Mouse (Mus musculus) midbrain, embryonic 13.5 days (tissue): ENCODE data around the gene Xylt1. TPM values are rescaled to one million over a fixed set of nuclear protein-coding genes. Genes with fewer than 3 reads are reported as not detected.

Experiments
- ATAC-seq: fragments of 200-750 bp; cut with Nextera tagmentation; 2 replicates; pipeline ENCODE4 v1.8.0; 2017; ENCODE audit warnings: mild to moderate bottlenecking, moderate TSS enrichment, moderate library complexity
- H3K27ac ChIP-seq: fragments of 300-500 bp; sonication (generic); 2 replicates; pipeline ENCODE4 v1.5.1; 2015; ENCODE audit warnings: inconsistent platforms, mild to moderate bottlenecking, moderate library complexity
- H3K27me3 ChIP-seq: fragments of 300-500 bp; sonication (generic); 2 replicates; pipeline ENCODE4 v1.6.1; 2015; ENCODE audit warnings: mild to moderate bottlenecking, inconsistent platforms
- H3K36me3 ChIP-seq: fragments of 300-500 bp; sonication (generic); 2 replicates; pipeline ENCODE4 v1.6.1; 2015; ENCODE audit warnings: mild to moderate bottlenecking, inconsistent platforms
- H3K4me1 ChIP-seq: fragments of 300-500 bp; sonication (generic); replicated peaks from 2 replicates; pipeline ENCODE4 v1.6.1; 2015; ENCODE audit warnings: inconsistent platforms
- H3K4me2 ChIP-seq: fragments of 300-500 bp; sonication (generic); replicated peaks from 2 replicates; pipeline ENCODE4 v1.6.1; 2015; ENCODE audit warnings: moderate library complexity, mild to moderate bottlenecking, inconsistent platforms
- H3K4me3 ChIP-seq: fragments of 300-500 bp; sonication (generic); replicated peaks from 2 replicates; pipeline ENCODE4 v1.5.1; 2015; ENCODE audit warnings: mild to moderate bottlenecking, inconsistent platforms
- H3K9ac ChIP-seq: fragments of 300-500 bp; sonication (generic); replicated peaks from 2 replicates; pipeline ENCODE4 v1.6.1; 2015; ENCODE audit warnings: mild to moderate bottlenecking, inconsistent platforms
- H3K9me3 ChIP-seq: fragments of 300-500 bp; sonication (generic); 2 replicates; pipeline ENCODE4 v1.6.1; 2016; ENCODE audit warnings: mild to moderate bottlenecking, inconsistent platforms
- WGBS: fragments of 180-500 bp; shearing (Covaris S2); methylation state at CpG from one replicate; pipeline ENCODE4 v1.1.7; 2015; 5-methylcytosine and 5-hydroxymethylcytosine counted together
- polyA plus RNA-seq: library from polyadenylated mRNA; unstranded; fragments of >200 nt; fragmentation: Nextera tagmentation; extraction: Ambion mirVana; gene quantifications from 2 replicates; pipeline ENCODE4 v1.2.1, GENCODE M21; 2015

Xylt1 gene
- polyA plus RNA-seq, 1 experiment from 2014 or later: 1.7 TPM

GRCm38 (mm10) chr7:117658739-117659138, 278.0 kb downstream of the Xylt1 start:
- 91% methylated on average over 4 of the region's 4 CpGs for WGBS

GRCm38 (mm10) chr7:117667286-117667685, 286.5 kb downstream of the Xylt1 start:
- Histone ChIP-seq H3K36me3 (no peaks in the 10 kb centered on the region), H3K9me3 (no peaks in the 10 kb centered on the region), H3K27ac (no peak overlapping the region), H3K9ac (no peak overlapping the region), H3K27me3 (no peaks in the 10 kb centered on the region), H3K4me1 (no peaks in the 10 kb centered on the region), H3K4me2 (no peak overlapping the region), H3K4me3 (no peak overlapping the region)
- no peak for ATAC-seq
- 89% methylated on average over 10 of the region's 10 CpGs for WGBS

More at GRCm38 (mm10) chr7:117658739-117659138, 278.0 kb downstream of the Xylt1 start:
- Histone ChIP-seq H3K9ac (no peak overlapping the region), H3K27ac (no peak overlapping the region), H3K4me2 (no peak overlapping the region), H3K27me3 (no peaks in the 10 kb centered on the region), H3K4me1 (no peaks in the 10 kb centered on the region), H3K36me3 (0 out of 2 replicates have a peak, but pooled peaks cover 4% of the 10 kb centered on the region), H3K9me3 (no peaks in the 10 kb centered on the region), H3K4me3 (no peak overlapping the region)
- no peak for ATAC-seq

DNA sequence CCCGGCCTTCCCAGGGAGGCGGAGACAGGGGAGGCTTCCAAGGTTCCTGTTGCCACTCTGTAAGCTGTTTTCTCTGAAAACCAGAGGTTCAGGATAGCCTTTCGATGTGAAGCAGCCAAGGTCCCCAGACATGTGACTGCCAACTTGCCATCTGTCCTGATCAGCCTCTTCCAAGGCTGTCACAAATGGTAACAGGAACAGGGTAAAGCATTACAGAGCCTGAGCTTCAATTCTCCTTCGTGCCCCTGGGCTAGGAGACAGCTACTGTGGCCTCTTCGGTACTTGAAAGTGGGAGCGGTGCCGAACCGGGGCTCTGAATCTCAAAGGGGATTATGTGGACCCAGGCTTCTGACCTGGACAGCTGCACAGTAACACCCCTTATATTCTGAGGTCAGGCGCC, 287.4 kb downstream of the Xylt1 start:
- no peak overlapping the region for H3K4me3 ChIP-seq
- H3K9ac ChIP-seq: no peak overlapping the region
- no peaks in the 10 kb centered on the region for H3K9me3 ChIP-seq
- WGBS: 81% methylated on average over 9 of the region's 9 CpGs
- no peak overlapping the region for H3K4me2 ChIP-seq
- H3K27me3 ChIP-seq: no peaks in the 10 kb centered on the region
- no peaks in the 10 kb centered on the region for H3K36me3 ChIP-seq
- no peak overlapping the region for H3K27ac ChIP-seq
- no peaks in the 10 kb centered on the region for H3K4me1 ChIP-seq
- ATAC-seq: no peak

DNA sequence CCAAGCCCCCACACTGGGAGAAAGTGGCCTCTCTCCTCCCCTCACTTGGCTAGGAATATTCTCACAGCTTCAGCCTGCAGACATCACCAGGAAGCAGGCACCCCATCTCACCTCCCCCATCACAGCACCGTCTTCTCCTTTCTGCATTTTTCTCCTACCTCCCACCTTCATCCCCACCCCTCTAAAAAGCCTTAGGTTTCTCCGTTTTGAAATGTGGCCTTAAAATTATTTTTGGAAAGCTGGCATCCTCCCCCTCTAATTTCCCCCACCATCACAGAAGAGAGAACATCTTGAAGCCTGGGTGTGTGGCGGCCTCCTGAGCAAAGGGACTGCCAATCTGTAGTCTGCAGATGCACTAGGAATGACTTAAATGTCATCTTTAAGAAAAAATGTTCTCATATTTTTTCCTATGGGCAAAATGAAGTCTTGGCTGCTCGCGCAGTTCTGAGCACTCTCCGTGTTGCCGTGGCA, 291.4 kb downstream of the Xylt1 start:
- WGBS: 91% methylated on average over 7 of the region's 7 CpGs
- no peak overlapping the region for H3K27ac ChIP-seq

DNA sequence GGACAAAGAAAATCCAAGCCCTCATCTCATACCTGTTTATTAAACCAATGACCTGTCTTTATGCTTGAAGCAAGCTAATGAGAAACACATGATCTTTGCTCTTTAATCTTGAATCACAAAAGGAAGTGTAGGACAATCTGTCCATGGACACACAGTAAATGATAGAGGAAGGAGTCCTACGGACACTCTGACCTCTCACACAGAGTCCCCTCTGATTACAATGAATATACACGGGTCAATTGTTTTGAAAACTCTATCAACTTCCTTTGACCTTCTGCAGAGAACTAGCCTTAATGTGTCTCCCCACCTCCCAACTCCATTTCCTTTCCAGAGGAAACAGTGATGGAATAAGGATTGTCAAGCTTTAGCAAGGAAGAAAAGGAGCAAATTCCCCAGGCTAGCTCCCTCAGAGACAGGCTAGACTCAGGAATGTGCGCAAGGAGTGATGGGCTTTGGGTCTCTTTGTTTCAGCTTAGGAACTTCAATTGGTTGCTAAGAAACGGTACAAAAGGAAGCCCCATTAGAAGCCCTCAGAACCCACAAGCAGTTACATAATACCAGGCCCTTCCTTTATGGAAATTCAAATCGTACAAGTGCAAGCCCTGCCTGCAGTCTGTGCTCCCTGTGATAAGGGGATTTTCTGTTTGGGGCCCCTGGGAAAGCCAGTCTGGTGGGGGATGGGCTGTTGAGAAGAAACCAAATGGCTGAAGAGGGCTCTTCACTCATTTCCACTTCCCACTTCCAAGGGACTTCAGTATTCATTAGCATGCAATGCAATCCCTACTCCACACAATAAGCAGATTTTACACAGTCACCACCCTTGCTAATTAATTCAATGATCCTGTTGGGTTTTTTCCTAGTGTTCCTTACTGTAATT, 305.6 kb downstream of the Xylt1 start:
- 4% methylated on average over 5 of the region's 5 CpGs for WGBS
- peak overlapping the region; percentile 71 for H3K27ac ChIP-seq
- no peak overlapping the region for H3K4me3 ChIP-seq
- no peaks in the 10 kb centered on the region for H3K36me3 ChIP-seq
- peak; percentile 97 for ATAC-seq
- H3K4me2 ChIP-seq: no peak overlapping the region
- H3K9me3 ChIP-seq: no peaks in the 10 kb centered on the region
- H3K9ac ChIP-seq: no peak overlapping the region
- H3K27me3 ChIP-seq: no peaks in the 10 kb centered on the region
- H3K4me1 ChIP-seq: peaks cover 21% of the 10 kb centered on the region

More for the DNA sequence above, 291.4 kb downstream of the Xylt1 start:
- Histone ChIP-seq H3K9me3 (no peaks in the 10 kb centered on the region), H3K4me2 (no peak overlapping the region), H3K4me1 (no peaks in the 10 kb centered on the region), H3K36me3 (no peaks in the 10 kb centered on the region), H3K4me3 (no peak overlapping the region), H3K9ac (no peak overlapping the region), H3K27me3 (no peaks in the 10 kb centered on the region)
- no peak for ATAC-seq

- peak overlapping the region; percentile 71 for H3K27ac ChIP-seq
- H3K4me1 ChIP-seq: peaks cover 21% of the 10 kb centered on the region
- H3K4me2 ChIP-seq: no peak overlapping the region
- H3K4me3 ChIP-seq: no peak overlapping the region
- no peaks in the 10 kb centered on the region for H3K9me3 ChIP-seq
- ATAC-seq: peak; percentile 50; the same call in 1 of the 2 replicates
- H3K9ac ChIP-seq: no peak overlapping the region
- H3K36me3 ChIP-seq: no peaks in the 10 kb centered on the region
- 30% methylated on average over 3 of the region's 3 CpGs for WGBS
- H3K27me3 ChIP-seq: 0 out of 2 replicates have a peak, but pooled peaks cover 2% of the 10 kb centered on the region
Measured at GRCm38 (mm10) chr7:117686997-117687302, 306.2 kb downstream of the Xylt1 start.

GRCm38 (mm10) chr7:117695612-117696011, 314.8 kb downstream of the Xylt1 start:
- 0 out of 2 replicates have a peak, but pooled peaks cover 4% of the 10 kb centered on the region for H3K27me3 ChIP-seq
- H3K9ac ChIP-seq: no peak overlapping the region
- no peaks in the 10 kb centered on the region for H3K9me3 ChIP-seq
- 84% methylated on average over 4 of the region's 4 CpGs for WGBS
- no peak overlapping the region for H3K4me3 ChIP-seq
- H3K4me2 ChIP-seq: no peak overlapping the region
- no peak overlapping the region for H3K27ac ChIP-seq
- peaks cover 15% of the 10 kb centered on the region for H3K4me1 ChIP-seq
- no peaks in the 10 kb centered on the region for H3K36me3 ChIP-seq
- 0 out of 2 replicates have a peak, but pooled peaks have one; percentile 27 for ATAC-seq

GRCm38 (mm10) chr7:117697681-117698080, 316.9 kb downstream of the Xylt1 start:
- H3K27ac ChIP-seq: no peak overlapping the region
- ATAC-seq: no peak
- no peak overlapping the region for H3K4me2 ChIP-seq
- H3K27me3 ChIP-seq: no peaks in the 10 kb centered on the region
- peaks cover 15% of the 10 kb centered on the region for H3K4me1 ChIP-seq
- no peak overlapping the region for H3K4me3 ChIP-seq
- H3K9ac ChIP-seq: no peak overlapping the region
- no peaks in the 10 kb centered on the region for H3K36me3 ChIP-seq
- no peaks in the 10 kb centered on the region for H3K9me3 ChIP-seq
- 96% methylated on average over 4 of the region's 4 CpGs for whole genome bisulfite sequencing

GRCm38 (mm10) chr7:117698551-117699114, 317.9 kb downstream of the Xylt1 start:
- ATAC-seq: no peak
- H3K36me3 ChIP-seq: no peaks in the 10 kb centered on the region

DNA sequence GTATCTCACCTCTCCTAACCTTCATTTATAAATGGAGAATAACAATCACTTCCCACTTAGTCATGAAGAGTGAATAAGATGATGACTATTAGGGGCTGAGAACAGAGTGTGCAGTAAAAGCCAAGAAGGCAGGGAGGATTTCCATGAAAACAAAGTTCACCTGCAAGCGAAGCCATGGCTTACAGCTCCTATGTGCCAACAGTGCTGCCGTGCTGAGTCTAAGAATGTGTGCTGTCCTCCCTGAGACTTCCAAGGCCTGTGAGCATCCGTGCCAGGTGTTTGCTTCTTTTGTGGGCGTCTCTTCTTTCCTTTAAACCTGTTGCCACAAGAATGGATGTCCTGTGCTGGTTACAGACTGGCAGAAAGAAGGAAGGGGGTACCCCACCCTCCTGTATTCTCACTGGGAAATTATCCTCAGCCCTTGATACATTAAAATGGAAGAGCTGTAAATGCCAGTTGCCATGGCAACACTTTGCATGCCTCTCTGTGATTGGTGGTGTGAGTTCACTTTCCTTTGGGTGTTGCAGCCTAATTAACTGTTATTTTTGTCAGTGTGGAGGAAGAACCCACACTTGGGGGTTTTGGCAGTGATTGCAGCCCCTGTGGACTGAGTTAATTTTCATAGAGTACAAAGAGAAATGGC, 318.7 kb downstream of the Xylt1 start:
- peak; percentile 74 for ATAC-seq
- Histone ChIP-seq H3K9me3 (no peaks in the 10 kb centered on the region), H3K4me1 (peaks cover 15% of the 10 kb centered on the region), H3K36me3 (no peaks in the 10 kb centered on the region), H3K9ac (no peak overlapping the region), H3K4me3 (no peak overlapping the region), H3K4me2 (no peak overlapping the region), H3K27me3 (no peaks in the 10 kb centered on the region), H3K27ac (no peak overlapping the region; the same call in 1 of the 2 replicates)
- WGBS: 65% methylated on average over 4 of the region's 4 CpGs

More at GRCm38 (mm10) chr7:117698551-117699114, 317.9 kb downstream of the Xylt1 start:
- H3K9ac ChIP-seq: no peak overlapping the region
- no peak overlapping the region for H3K4me3 ChIP-seq
- H3K27ac ChIP-seq: no peak overlapping the region
- WGBS: 90% methylated on average over 1 of the region's 1 CpGs
- H3K27me3 ChIP-seq: no peaks in the 10 kb centered on the region
- H3K4me2 ChIP-seq: no peak overlapping the region
- H3K4me1 ChIP-seq: peaks cover 15% of the 10 kb centered on the region
- H3K9me3 ChIP-seq: no peaks in the 10 kb centered on the region

GRCm38 (mm10) chr7:117700066-117700465, 319.3 kb downstream of the Xylt1 start:
- no peaks in the 10 kb centered on the region for H3K36me3 ChIP-seq
- H3K27ac ChIP-seq: no peak overlapping the region
- no peaks in the 10 kb centered on the region for H3K9me3 ChIP-seq
- H3K4me2 ChIP-seq: no peak overlapping the region
- peaks cover 15% of the 10 kb centered on the region for H3K4me1 ChIP-seq
- 72% methylated on average over 6 of the region's 6 CpGs for WGBS
- ATAC-seq: no peak
- no peaks in the 10 kb centered on the region for H3K27me3 ChIP-seq
- no peak overlapping the region for H3K9ac ChIP-seq
- no peak overlapping the region for H3K4me3 ChIP-seq
